Mouse (Mus musculus): Measurements from ENCODE around the gene Avpr1b. TPM values are rescaled to one million over a fixed set of nuclear protein-coding genes. Genes with fewer than 3 reads are reported as not detected.

Avpr1b gene
- polyA plus RNA-seq (2012; rRNA removed): not detected in 2 replicates

DNA sequence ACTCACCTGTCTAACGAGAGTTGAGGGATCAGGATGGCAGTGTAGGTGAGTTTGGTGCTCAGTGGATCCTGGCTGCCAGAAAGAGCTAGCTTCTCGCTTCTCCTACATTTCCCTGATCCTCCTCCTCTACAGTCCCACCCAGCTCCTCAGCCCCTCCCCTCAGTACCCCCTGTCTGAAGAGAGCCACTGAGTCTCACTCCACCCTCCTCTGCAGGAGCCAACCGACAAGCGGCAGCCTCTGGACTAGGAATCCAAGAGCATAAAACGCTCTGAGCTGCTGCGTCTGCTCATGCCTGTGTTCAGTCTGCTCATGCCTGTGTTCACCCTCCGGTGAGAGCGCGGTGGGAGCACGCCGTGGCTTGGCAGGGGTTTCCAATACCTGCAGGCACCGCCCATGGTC, at the start of gene Avpr1b:
TSS of gene Avpr1b (plus strand) at position 335 of the 400 bp plus-strand sequence.

DNA sequence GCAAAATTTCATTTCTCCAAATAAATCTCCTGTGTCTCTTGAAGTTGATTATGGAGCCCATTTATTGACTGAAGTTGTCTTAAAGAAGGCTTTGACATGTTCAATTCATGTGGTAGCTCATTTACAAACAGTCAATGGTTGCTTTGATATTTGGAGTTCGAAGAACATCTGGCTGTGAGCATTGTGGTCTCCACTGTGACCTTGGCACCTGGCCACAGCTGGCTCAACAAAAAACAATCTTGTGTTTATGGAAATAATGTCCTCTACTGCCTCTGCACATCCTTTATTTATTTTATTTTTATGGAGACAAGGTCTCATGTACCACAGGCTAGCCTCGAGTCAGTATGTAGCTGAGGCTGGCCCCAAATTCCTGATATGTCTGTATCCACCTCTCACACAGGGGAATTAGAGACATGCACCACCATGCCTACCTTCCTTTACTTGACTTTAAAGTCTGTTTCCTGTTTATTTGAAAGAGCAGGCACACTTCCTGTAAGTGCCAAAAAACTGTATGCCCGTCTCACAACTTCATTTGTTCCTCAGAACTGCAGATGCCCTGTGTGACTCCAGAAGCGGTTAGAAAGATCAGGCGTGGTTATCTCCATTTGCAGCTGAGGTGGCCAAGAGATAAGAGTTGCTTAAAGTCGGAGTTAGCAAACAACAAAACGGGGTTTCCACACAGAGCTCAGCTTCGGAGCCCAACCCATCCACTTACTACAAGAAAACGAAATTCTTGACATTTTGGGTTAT, 38.9 kb downstream of the Avpr1b start, which contains the start of gene Ctse:
TSS of gene Ctse (plus strand) at position 516 of the 750 bp plus-strand sequence.

Other genes with a start within 250 kb of the Avpr1b start
- gene Srgap2, start 71.9 kb upstream of the Avpr1b start, polyA plus RNA-seq (2012; rRNA removed): 4.2 and 5.4 TPM in 2 replicates
- gene Fam72a, start 71.3 kb upstream of the Avpr1b start, polyA plus RNA-seq (2012; rRNA removed): 1.6 TPM in 2 replicates
- 7.1 and 8.2 TPM in 2 replicates for gene Ctse, start 39.1 kb downstream of the Avpr1b start, polyA plus RNA-seq (2012; rRNA removed)
- 0.55 and 0.57 TPM in 2 replicates for gene Rab7b, start 89.5 kb downstream of the Avpr1b start, polyA plus RNA-seq (2012; rRNA removed)
- not detected in 2 replicates for gene Slc26a9, start 144.8 kb downstream of the Avpr1b start, polyA plus RNA-seq (2012; rRNA removed)
- gene Pm20d1, start 198.1 kb downstream of the Avpr1b start, polyA plus RNA-seq (2012; rRNA removed): 1.7 and 2.0 TPM in 2 replicates
- gene Slc41a1, start 228.3 kb downstream of the Avpr1b start, polyA plus RNA-seq (2012; rRNA removed): 1.1 and 1.2 TPM in 2 replicates

Measured in liver, embryonic 14 days (tissue).